Mouse (Mus musculus): Measurements from ENCODE around the gene Gabbr2. TPM values are rescaled to one million over a fixed set of nuclear protein-coding genes. Genes with fewer than 3 reads are reported as not detected.

The Gabbr2 gene
- polyA plus RNA-seq, 1 experiment from 2014 or later: 0.12 TPM

- no peak for DNase-seq (ENCODE audit: low spot score)
- no peak overlapping the region for H3K4me3 ChIP-seq
- H3K27ac ChIP-seq (replicated peaks): no peak overlapping the region
- 81% methylated on average over 7 of the region's 7 CpGs for WGBS
- H3K36me3 ChIP-seq: no peaks in the 10 kb centered on the region
- no peaks in the 10 kb centered on the region for H3K9me3 ChIP-seq (replicated peaks)
- H3K4me1 ChIP-seq: peaks cover 7% of the 10 kb centered on the region
- no peaks in the 10 kb centered on the region for H3K27me3 ChIP-seq (ENCODE audit: low read depth, poor library complexity, severe bottlenecking)
Measured at GRCm38 (mm10) chr4:46758340-46759041, 233.2 kb downstream of the Gabbr2 start.

GRCm38 (mm10) chr4:46754407-46755194 lies 237.1 kb downstream of the Gabbr2 start:
- WGBS: 36% methylated on average over 6 of the region's 6 CpGs
- peak overlapping the region; percentile 7; the same call in 1 of the 2 replicates for H3K27ac ChIP-seq (replicated peaks)
- H3K36me3 ChIP-seq: no peaks in the 10 kb centered on the region
- no peaks in the 10 kb centered on the region for H3K27me3 ChIP-seq (ENCODE audit: low read depth, poor library complexity, severe bottlenecking)
- DNase-seq (ENCODE audit: low spot score): no peak
- no peak overlapping the region for H3K4me3 ChIP-seq
- no peaks in the 10 kb centered on the region for H3K9me3 ChIP-seq (replicated peaks)
- H3K4me1 ChIP-seq: peaks cover 7% of the 10 kb centered on the region

GRCm38 (mm10) chr4:46752306-46752705 lies 239.4 kb downstream of the Gabbr2 start:
- Histone ChIP-seq H3K4me1 (peaks cover 10% of the 10 kb centered on the region), H3K9me3 (replicated peaks) (no peaks in the 10 kb centered on the region), H3K36me3 (no peaks in the 10 kb centered on the region), H3K27ac (replicated peaks) (no peak overlapping the region), H3K4me3 (no peak overlapping the region), H3K27me3 (ENCODE audit: low read depth, poor library complexity, severe bottlenecking) (no peaks in the 10 kb centered on the region)
- no peak for DNase-seq (ENCODE audit: low spot score)
- WGBS: 89% methylated on average over 4 of the region's 4 CpGs

GRCm38 (mm10) chr4:46749015-46749414 lies 242.7 kb downstream of the Gabbr2 start:
- no peaks in the 10 kb centered on the region for H3K36me3 ChIP-seq
- peaks cover 18% of the 10 kb centered on the region for H3K4me1 ChIP-seq
- H3K27ac ChIP-seq (replicated peaks): no peak overlapping the region
- no peaks in the 10 kb centered on the region for H3K27me3 ChIP-seq (ENCODE audit: low read depth, poor library complexity, severe bottlenecking)
- WGBS: 91% methylated on average over 8 of the region's 8 CpGs
- no peaks in the 10 kb centered on the region for H3K9me3 ChIP-seq (replicated peaks)
- H3K4me3 ChIP-seq: no peak overlapping the region
- no peak for DNase-seq (ENCODE audit: low spot score)

GRCm38 (mm10) chr4:46747007-46747746 lies 244.5 kb downstream of the Gabbr2 start:
- no peak overlapping the region; the same call in 1 of the 2 replicates for H3K27ac ChIP-seq (replicated peaks)
- DNase-seq (ENCODE audit: low spot score): no peak
- peaks cover 25% of the 10 kb centered on the region for H3K4me1 ChIP-seq
- H3K4me3 ChIP-seq: no peak overlapping the region
- H3K9me3 ChIP-seq (replicated peaks): no peaks in the 10 kb centered on the region
- H3K27me3 ChIP-seq (ENCODE audit: low read depth, poor library complexity, severe bottlenecking): no peaks in the 10 kb centered on the region
- WGBS: 38% methylated on average over 14 of the region's 14 CpGs
- H3K36me3 ChIP-seq: no peaks in the 10 kb centered on the region

- H3K36me3 ChIP-seq: no peaks in the 10 kb centered on the region
- 90% methylated on average over 8 of the region's 8 CpGs for WGBS
- no peak for DNase-seq (ENCODE audit: low spot score)
- no peaks in the 10 kb centered on the region for H3K9me3 ChIP-seq (replicated peaks)
- H3K4me3 ChIP-seq: no peak overlapping the region
- H3K4me1 ChIP-seq: peaks cover 31% of the 10 kb centered on the region
- no peak overlapping the region for H3K27ac ChIP-seq (replicated peaks)
- no peaks in the 10 kb centered on the region for H3K27me3 ChIP-seq (ENCODE audit: low read depth, poor library complexity, severe bottlenecking)
Measured at GRCm38 (mm10) chr4:46745536-46745935, 246.1 kb downstream of the Gabbr2 start.

- no peaks in the 10 kb centered on the region for H3K36me3 ChIP-seq
- H3K27me3 ChIP-seq (ENCODE audit: low read depth, poor library complexity, severe bottlenecking): no peaks in the 10 kb centered on the region
- H3K9me3 ChIP-seq (replicated peaks): no peaks in the 10 kb centered on the region
- no peak overlapping the region for H3K27ac ChIP-seq (replicated peaks)
- no peak for DNase-seq (ENCODE audit: low spot score)
- H3K4me3 ChIP-seq: no peak overlapping the region
- 85% methylated on average over 7 of the region's 7 CpGs for WGBS
- peaks cover 31% of the 10 kb centered on the region for H3K4me1 ChIP-seq
Measured at GRCm38 (mm10) chr4:46744583-46745155, 247.0 kb downstream of the Gabbr2 start.

GRCm38 (mm10) chr4:46742601-46743000 lies 249.1 kb downstream of the Gabbr2 start:
- Histone ChIP-seq H3K9me3 (replicated peaks) (no peaks in the 10 kb centered on the region), H3K27ac (replicated peaks) (peak overlapping the region; percentile 49), H3K4me1 (peaks cover 31% of the 10 kb centered on the region), H3K36me3 (no peaks in the 10 kb centered on the region), H3K4me3 (no peak overlapping the region), H3K27me3 (ENCODE audit: low read depth, poor library complexity, severe bottlenecking) (no peaks in the 10 kb centered on the region)
- DNase-seq (ENCODE audit: low spot score): no peak
- WGBS: 33% methylated on average over 2 of the region's 2 CpGs

- 52% methylated on average over 9 of the region's 9 CpGs for WGBS
- no peak overlapping the region for H3K27ac ChIP-seq (replicated peaks)
- DNase-seq (ENCODE audit: low spot score): no peak
Measured at GRCm38 (mm10) chr4:46736910-46737511, 254.7 kb downstream of the Gabbr2 start.

GRCm38 (mm10) chr4:46734906-46735305 lies 256.8 kb downstream of the Gabbr2 start:
- Histone ChIP-seq H3K9me3 (replicated peaks) (no peaks in the 10 kb centered on the region), H3K36me3 (no peaks in the 10 kb centered on the region), H3K27ac (replicated peaks) (no peak overlapping the region), H3K4me3 (no peak overlapping the region), H3K4me1 (peaks cover 36% of the 10 kb centered on the region), H3K27me3 (ENCODE audit: low read depth, poor library complexity, severe bottlenecking) (peaks cover 14% of the 10 kb centered on the region)
- WGBS: 70% methylated on average over 5 of the region's 5 CpGs
- no peak for DNase-seq (ENCODE audit: low spot score)

More at GRCm38 (mm10) chr4:46736910-46737511, 254.7 kb downstream of the Gabbr2 start:
- peaks cover 11% of the 10 kb centered on the region for H3K27me3 ChIP-seq (ENCODE audit: low read depth, poor library complexity, severe bottlenecking)
- no peaks in the 10 kb centered on the region for H3K9me3 ChIP-seq (replicated peaks)
- H3K36me3 ChIP-seq: no peaks in the 10 kb centered on the region
- no peak overlapping the region for H3K4me3 ChIP-seq
- H3K4me1 ChIP-seq: peaks cover 25% of the 10 kb centered on the region

GRCm38 (mm10) chr4:46731590-46731989 lies 260.1 kb downstream of the Gabbr2 start:
- Histone ChIP-seq H3K9me3 (replicated peaks) (no peaks in the 10 kb centered on the region), H3K36me3 (no peaks in the 10 kb centered on the region), H3K27me3 (ENCODE audit: low read depth, poor library complexity, severe bottlenecking) (peaks cover 14% of the 10 kb centered on the region), H3K4me1 (peaks cover 58% of the 10 kb centered on the region), H3K27ac (replicated peaks) (peak overlapping the region; percentile 76), H3K4me3 (no peak overlapping the region)
- peak; percentile 47 for DNase-seq (ENCODE audit: low spot score)
- WGBS: 24% methylated on average over 8 of the region's 8 CpGs

Data from midbrain, embryonic 10.5 days (tissue).